Mouse (Mus musculus) hindbrain, embryonic 12.5 days (tissue): ENCODE data around the gene Dnmt3a. TPM values are rescaled to one million over a fixed set of nuclear protein-coding genes. Genes with fewer than 3 reads are reported as not detected.

Experiments
- ATAC-seq: fragments of 200-750 bp; cut with Nextera tagmentation; 2 replicates; pipeline ENCODE4 v1.8.0; 2017; ENCODE audit warnings: moderate TSS enrichment; ENCODE audit not compliant: low FRiP score
- H3K27ac ChIP-seq: fragments of 300-500 bp; sonication (generic); 2 replicates; pipeline ENCODE4 v1.5.1; 2016; ENCODE audit warnings: mild to moderate bottlenecking
- H3K27me3 ChIP-seq: fragments of 300-500 bp; sonication (generic); 2 replicates; pipeline ENCODE4 v1.6.1; 2016; ENCODE audit warnings: mild to moderate bottlenecking
- H3K36me3 ChIP-seq: fragments of 300-500 bp; sonication (generic); 2 replicates; pipeline ENCODE4 v1.6.1; 2016; ENCODE audit warnings: mild to moderate bottlenecking
- H3K4me1 ChIP-seq: fragments of 300-500 bp; sonication (generic); 2 replicates; pipeline ENCODE4 v1.6.1; 2016
- H3K4me2 ChIP-seq: fragments of 300-500 bp; sonication (generic); replicated peaks from 2 replicates; pipeline ENCODE4 v1.6.1; 2016; ENCODE audit warnings: mild to moderate bottlenecking
- H3K4me3 ChIP-seq: fragments of 300-500 bp; sonication (generic); 2 replicates; pipeline ENCODE4 v1.5.1; 2016; ENCODE audit warnings: mild to moderate bottlenecking
- H3K9ac ChIP-seq: fragments of 300-500 bp; sonication (generic); 2 replicates; pipeline ENCODE4 v1.6.1; 2016; ENCODE audit warnings: mild to moderate bottlenecking, moderate library complexity
- H3K9me3 ChIP-seq: fragments of 300-500 bp; sonication (generic); replicated peaks from 2 replicates; pipeline ENCODE4 v1.6.1; 2016; ENCODE audit warnings: mild to moderate bottlenecking
- WGBS: fragments of 180-500 bp; shearing (Covaris S2); methylation state at CpG from one replicate; pipeline ENCODE4 v1.1.7; 2016; 5-methylcytosine and 5-hydroxymethylcytosine counted together
- polyA plus RNA-seq: library from polyadenylated mRNA; unstranded; fragments of >200 nt; fragmentation: Nextera tagmentation; extraction: Ambion mirVana; gene quantifications from 2 replicates; pipeline ENCODE4 v1.2.1, GENCODE M21; 2016

The Dnmt3a gene
- polyA plus RNA-seq, 1 experiment from 2014 or later = 166 TPM

DNA sequence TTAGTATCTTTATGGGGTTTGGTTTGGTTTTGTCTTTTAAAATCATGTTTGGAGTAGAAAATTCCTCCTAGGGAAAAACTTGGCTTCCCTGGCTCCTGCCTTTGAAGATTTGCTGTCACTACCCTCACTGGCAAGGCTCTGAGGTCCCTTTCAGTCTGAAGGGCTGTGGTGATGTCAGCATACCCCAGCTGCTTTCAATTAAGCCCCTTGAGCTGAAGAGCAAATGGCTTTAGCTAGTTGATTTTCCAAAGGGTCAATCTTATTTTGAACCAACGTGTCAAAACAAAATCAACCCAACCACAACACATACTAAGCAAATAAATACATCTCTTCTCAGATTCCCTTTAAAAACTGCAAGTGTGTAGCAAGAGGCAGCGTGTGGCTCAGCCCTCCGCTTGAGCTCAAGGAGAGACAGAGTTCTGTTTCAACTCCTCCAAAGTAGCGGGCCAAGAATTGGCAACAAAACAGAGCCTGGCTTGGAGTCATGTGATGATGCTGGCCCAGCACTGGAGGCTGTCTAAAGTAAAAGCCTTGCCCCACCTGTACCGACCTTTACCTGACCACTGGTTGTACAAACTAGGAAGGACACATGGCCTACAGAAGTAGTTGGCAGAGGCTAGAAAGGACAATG, 17.3 kb upstream of the Dnmt3a start:
- peaks cover 20% of the 10 kb centered on the region for H3K4me1 ChIP-seq
- no peak overlapping the region for H3K4me2 ChIP-seq
- 65% methylated on average over 5 of the region's 5 CpGs for WGBS
- H3K36me3 ChIP-seq = no peaks in the 10 kb centered on the region
- no peaks in the 10 kb centered on the region for H3K27me3 ChIP-seq
- H3K4me3 ChIP-seq = no peak overlapping the region
- 0 out of 2 replicates have a peak overlapping the region, but pooled peaks have one; percentile 25 for H3K27ac ChIP-seq
- ATAC-seq = no peak
- H3K9ac ChIP-seq = no peak overlapping the region
- H3K9me3 ChIP-seq = no peaks in the 10 kb centered on the region

DNA sequence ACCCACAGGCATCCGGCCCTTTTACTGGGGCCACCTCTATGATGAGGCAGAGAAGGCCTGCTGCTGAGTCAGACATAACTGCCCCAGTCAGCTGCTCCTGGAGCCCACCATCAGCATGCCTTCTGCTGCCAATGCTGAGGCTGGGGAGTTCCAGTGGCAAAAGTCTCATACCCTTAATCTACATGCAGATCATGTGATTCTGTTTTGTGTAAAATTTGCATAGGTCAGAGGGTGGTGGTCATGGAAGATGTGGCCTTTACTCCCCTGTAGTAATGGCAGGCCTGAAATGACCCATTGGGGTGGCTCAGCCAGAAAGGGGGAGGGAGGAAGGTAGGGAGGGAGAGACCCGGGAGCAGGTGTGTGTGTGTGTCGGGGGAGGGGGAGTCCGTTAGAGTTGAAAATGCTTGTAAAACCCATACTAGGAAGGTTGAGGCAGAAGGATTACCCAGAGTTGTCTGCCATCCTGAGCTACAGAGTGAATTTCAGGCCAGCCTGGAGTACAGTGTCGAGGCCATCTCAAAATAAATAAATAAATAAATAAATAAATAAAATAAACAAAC, 16.1 kb upstream of the Dnmt3a start:
- no peak overlapping the region for H3K4me3 ChIP-seq
- no peak overlapping the region for H3K27ac ChIP-seq
- ATAC-seq = no peak
- 69% methylated on average over 5 of the region's 5 CpGs for WGBS
- H3K9ac ChIP-seq = no peak overlapping the region
- no peaks in the 10 kb centered on the region for H3K9me3 ChIP-seq
- no peaks in the 10 kb centered on the region for H3K27me3 ChIP-seq
- no peak overlapping the region for H3K4me2 ChIP-seq
- no peaks in the 10 kb centered on the region for H3K36me3 ChIP-seq
- H3K4me1 ChIP-seq = peaks cover 15% of the 10 kb centered on the region

DNA sequence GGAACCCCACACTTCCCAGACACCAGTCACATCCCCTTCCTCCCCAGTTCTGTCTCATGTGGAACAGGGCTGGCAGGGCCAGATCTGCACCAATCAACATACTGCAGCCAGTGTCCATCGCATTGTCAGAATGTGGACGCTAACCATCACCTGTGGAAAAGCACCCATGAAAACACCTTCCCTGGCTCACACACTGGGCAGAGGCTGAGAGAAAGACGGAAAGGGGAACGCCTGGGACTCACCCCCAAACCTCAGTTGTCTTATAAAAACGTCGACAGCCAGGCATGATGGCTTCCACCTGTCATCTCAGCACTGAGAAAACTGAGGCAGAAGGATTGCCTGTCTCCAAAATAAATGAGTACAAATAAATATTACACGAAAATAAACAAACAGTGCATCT, 14.6 kb upstream of the Dnmt3a start:
- H3K36me3 ChIP-seq = no peaks in the 10 kb centered on the region
- H3K4me1 ChIP-seq = peaks cover 12% of the 10 kb centered on the region
- no peak overlapping the region for H3K27ac ChIP-seq
- no peaks in the 10 kb centered on the region for H3K9me3 ChIP-seq
- H3K27me3 ChIP-seq = no peaks in the 10 kb centered on the region
- H3K4me2 ChIP-seq = peak overlapping the region; percentile 59
- peak; percentile 24; the same call in 1 of the 2 replicates for ATAC-seq
- 61% methylated on average over 7 of the region's 7 CpGs for WGBS
- no peak overlapping the region for H3K9ac ChIP-seq
- H3K4me3 ChIP-seq = no peak overlapping the region

DNA sequence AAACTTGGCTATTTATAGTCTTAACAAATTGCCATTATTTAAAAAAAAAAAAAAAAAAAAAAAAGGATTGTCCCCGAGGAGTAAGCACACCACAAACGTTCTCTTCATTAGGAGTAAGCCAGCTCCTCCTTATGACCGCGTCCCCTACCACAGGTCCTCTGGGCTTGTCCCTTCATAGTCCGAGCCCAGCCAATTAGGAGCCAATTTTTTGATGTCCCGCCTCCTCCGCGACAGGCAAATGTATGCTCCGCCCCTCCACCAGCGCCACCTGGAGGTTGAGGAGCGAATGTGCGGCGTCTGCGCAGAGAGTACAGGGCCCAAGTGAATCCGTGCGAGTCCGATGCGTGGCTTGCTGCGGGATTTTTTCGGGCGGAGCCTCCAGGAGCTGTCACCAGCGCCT, 14.1 kb upstream of the Dnmt3a start:
- 1% methylated on average over 22 of the region's 22 CpGs for WGBS
- H3K4me3 ChIP-seq = peak overlapping the region; percentile 30
- H3K9me3 ChIP-seq = no peaks in the 10 kb centered on the region
- no peaks in the 10 kb centered on the region for H3K36me3 ChIP-seq
- no peak overlapping the region for H3K27ac ChIP-seq
- H3K4me2 ChIP-seq = peak overlapping the region; percentile 59
- peak overlapping the region; percentile 49; the same call in 1 of the 2 replicates for H3K9ac ChIP-seq
- peaks cover 12% of the 10 kb centered on the region for H3K4me1 ChIP-seq
- H3K27me3 ChIP-seq = no peaks in the 10 kb centered on the region
- peak; percentile 90 for ATAC-seq

DNA sequence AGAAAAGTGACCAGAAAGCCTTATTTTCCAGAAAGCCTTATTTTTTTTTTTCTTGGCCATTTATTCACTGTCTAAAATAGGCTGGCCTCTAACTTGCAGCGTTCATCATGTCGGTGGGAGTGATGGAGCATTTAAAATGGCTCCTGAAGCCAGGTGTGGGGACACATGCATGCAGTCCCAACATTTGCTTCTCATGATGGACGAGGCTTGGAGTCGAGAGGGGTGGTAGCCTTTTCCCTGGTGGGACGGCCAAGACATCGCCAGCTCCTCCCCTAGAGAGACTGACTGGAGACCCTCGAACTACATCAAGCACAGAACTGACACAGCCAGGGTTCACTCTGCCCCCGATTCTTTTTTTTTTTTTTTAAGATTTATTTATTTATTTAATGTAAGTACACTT, 13.6 kb upstream of the Dnmt3a start:
- no peak overlapping the region for H3K27ac ChIP-seq
- H3K27me3 ChIP-seq = no peaks in the 10 kb centered on the region
- WGBS = 22% methylated on average over 8 of the region's 8 CpGs
- ATAC-seq = peak; percentile 34; the same call in 1 of the 2 replicates
- peak overlapping the region; percentile 30 for H3K4me3 ChIP-seq
- peaks cover 12% of the 10 kb centered on the region for H3K4me1 ChIP-seq
- H3K4me2 ChIP-seq = peak overlapping the region; percentile 59
- no peaks in the 10 kb centered on the region for H3K9me3 ChIP-seq
- no peaks in the 10 kb centered on the region for H3K36me3 ChIP-seq
- peak overlapping the region; percentile 49; the same call in 1 of the 2 replicates for H3K9ac ChIP-seq

DNA sequence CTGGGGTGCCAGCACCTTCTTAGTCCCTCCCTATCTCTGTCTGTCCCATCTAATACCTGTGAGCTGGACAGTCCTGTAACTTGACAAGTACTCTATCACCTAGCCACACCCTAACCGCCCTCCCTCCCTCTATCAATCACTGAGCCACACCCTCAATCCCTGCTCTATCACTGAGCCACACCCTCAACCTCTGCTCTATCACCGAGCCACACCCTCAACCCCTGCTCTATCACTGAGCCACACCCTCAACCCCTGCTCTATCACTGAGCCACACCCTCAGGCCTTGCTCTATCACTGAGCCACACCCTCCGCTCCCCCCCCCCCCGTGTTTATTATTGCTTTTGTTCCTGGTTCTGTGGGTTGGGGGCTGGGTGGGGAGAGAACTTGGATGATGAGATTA, 10.2 kb upstream of the Dnmt3a start:
- no peak for ATAC-seq
- WGBS = 45% methylated on average over 4 of the region's 4 CpGs
- Histone ChIP-seq H3K4me3 (no peak overlapping the region), H3K27me3 (no peaks in the 10 kb centered on the region), H3K4me2 (no peak overlapping the region), H3K9me3 (no peaks in the 10 kb centered on the region), H3K9ac (no peak overlapping the region), H3K36me3 (no peaks in the 10 kb centered on the region), H3K4me1 (peaks cover 3% of the 10 kb centered on the region; the same call in 1 of the 2 replicates), H3K27ac (no peak overlapping the region)

DNA sequence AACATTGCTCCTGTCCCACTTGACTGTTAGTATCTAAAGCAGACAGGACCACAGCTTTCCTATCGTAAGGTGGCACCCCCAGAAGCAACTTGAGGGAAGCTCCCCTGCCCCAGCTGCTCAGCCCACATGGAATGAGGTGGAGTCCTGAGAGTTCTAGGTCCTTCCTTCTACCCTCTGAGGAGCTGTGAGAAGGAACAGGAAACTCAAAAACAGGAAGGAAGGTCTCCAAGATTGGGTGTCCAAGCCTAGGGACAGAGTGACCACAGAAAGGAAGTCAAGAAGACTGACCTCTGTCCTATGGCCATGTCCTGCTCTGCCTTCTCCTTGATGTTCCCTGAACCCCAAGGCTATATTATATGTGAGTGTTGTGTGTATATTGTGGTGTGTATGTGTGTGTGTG, 6.3 kb upstream of the Dnmt3a start:
- Histone ChIP-seq H3K27me3 (peaks cover 11% of the 10 kb centered on the region; the same call in 1 of the 2 replicates), H3K36me3 (no peaks in the 10 kb centered on the region), H3K4me1 (no peaks in the 10 kb centered on the region), H3K9ac (no peak overlapping the region), H3K9me3 (no peaks in the 10 kb centered on the region), H3K4me3 (no peak overlapping the region), H3K4me2 (no peak overlapping the region), H3K27ac (no peak overlapping the region)
- ATAC-seq = no peak
- WGBS = 91% methylated on average over 1 of the region's 1 CpGs

- H3K27me3 ChIP-seq = peaks cover 11% of the 10 kb centered on the region; the same call in 1 of the 2 replicates
- peak overlapping the region; percentile 75 for H3K4me2 ChIP-seq
- H3K4me3 ChIP-seq = peak overlapping the region; percentile 97
- peak overlapping the region; percentile 91 for H3K9ac ChIP-seq
- under 1% methylated on average over 34 of the region's 41 CpGs for WGBS
- H3K27ac ChIP-seq = peak overlapping the region; percentile 91
- peak; percentile 83 for ATAC-seq
- peaks cover 34% of the 10 kb centered on the region for H3K4me1 ChIP-seq
- H3K36me3 ChIP-seq = no peaks in the 10 kb centered on the region
- no peaks in the 10 kb centered on the region for H3K9me3 ChIP-seq
Observed at GRCm38 (mm10) chr12:3806271-3806684, 471 bp downstream of the Dnmt3a start.

DNA sequence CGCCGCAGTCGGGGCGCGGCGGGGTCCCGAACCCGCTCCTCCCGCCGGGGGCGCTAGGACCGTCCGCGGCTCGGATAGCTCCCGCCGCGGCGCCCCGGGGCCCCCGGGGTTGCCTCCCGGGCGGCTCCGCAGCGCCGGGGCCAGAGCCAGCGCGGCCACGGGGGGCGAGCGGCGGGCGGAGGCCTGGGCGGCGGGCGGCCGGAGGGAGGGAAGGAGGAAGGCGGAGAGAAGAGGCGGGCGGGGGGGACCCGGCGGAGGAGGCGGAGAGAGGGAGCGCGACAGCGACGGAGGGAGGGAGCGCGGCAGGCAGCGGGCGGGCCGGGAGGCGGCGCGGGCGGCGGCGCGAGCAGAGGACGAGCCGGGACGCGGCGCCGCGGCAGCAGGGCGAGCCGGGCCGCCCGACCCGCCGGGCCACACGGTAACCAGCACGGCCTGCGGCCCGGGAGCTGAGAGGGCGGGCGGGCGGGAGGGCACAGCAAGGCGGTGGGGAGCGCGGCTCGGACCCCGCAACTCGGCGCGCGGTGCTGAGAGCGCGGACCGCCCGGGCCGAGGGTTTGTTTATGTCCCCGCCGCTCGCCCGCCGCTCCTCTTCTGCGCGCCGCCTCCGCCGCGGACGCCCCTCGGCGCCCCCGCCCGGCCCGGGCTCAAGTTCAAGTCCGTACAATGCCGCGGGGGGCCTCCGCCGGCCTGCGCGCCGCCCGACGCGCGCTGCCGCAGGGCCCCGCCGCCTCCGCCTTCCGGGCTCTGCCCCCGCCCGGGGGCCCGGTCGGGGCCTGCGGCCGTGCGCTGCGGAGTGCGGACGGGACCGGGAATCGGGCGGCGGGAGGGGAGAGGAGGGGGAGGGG, 1.1 kb downstream of the Dnmt3a start:
- peak; percentile 38 for ATAC-seq
- under 1% methylated on average over 45 of the region's 141 CpGs for WGBS

GRCm38 (mm10) chr12:3807548-3808395, 2.0 kb downstream of the Dnmt3a start:
- H3K36me3 ChIP-seq = no peaks in the 10 kb centered on the region
- peaks cover 11% of the 10 kb centered on the region; the same call in 1 of the 2 replicates for H3K27me3 ChIP-seq
- peak; percentile 47 for ATAC-seq
- 1% methylated on average over 61 of the region's 105 CpGs for WGBS
- H3K4me2 ChIP-seq = peak overlapping the region; percentile 75
- peak overlapping the region; percentile 91 for H3K9ac ChIP-seq
- H3K4me3 ChIP-seq = peak overlapping the region; percentile 97
- no peaks in the 10 kb centered on the region for H3K9me3 ChIP-seq
- peaks cover 44% of the 10 kb centered on the region for H3K4me1 ChIP-seq
- H3K27ac ChIP-seq = peak overlapping the region; percentile 91

More for the DNA sequence above, 1.1 kb downstream of the Dnmt3a start:
- Histone ChIP-seq H3K4me2 (peak overlapping the region; percentile 75), H3K36me3 (no peaks in the 10 kb centered on the region), H3K27me3 (peaks cover 11% of the 10 kb centered on the region; the same call in 1 of the 2 replicates), H3K4me3 (peak overlapping the region; percentile 97), H3K9ac (peak overlapping the region; percentile 91), H3K9me3 (no peaks in the 10 kb centered on the region), H3K27ac (peak overlapping the region; percentile 91), H3K4me1 (peaks cover 40% of the 10 kb centered on the region)

DNA sequence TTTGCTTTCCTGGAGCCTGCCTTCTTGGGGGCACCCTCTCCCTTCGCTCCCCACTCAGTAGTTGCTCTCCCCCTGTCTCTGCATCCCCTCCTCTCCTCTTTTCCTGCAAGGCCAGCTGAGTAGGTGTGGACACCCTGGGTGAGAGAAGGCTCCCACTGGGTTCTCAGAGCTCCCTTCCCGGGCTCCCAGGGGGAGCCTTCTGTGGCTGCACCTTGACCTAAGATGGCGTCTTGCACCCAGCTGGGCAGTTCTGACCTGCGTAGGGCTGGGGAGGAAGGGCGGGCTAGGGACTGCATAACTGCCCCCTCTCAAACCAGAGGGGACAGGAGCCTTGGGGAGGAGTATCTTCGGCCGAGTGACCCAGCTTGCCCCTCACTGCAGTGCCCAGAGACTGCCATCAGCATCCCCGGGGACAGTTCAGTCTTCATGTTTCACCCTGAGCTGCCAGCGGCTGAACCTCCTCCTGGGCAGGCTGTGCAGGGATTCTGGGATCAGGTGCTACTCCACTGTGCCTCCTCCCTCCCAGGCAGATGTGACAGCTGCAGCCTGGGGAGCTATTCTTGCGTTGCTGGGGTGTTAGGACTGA, 2.7 kb downstream of the Dnmt3a start:
- H3K4me1 ChIP-seq = peaks cover 44% of the 10 kb centered on the region
- H3K27ac ChIP-seq = peak overlapping the region; percentile 91
- peak overlapping the region; percentile 91 for H3K9ac ChIP-seq
- no peaks in the 10 kb centered on the region for H3K36me3 ChIP-seq
- WGBS = 4% methylated on average over 10 of the region's 10 CpGs
- no peak; the same call in 1 of the 2 replicates for ATAC-seq
- H3K9me3 ChIP-seq = no peaks in the 10 kb centered on the region
- H3K4me2 ChIP-seq = peak overlapping the region; percentile 75
- peaks cover 7% of the 10 kb centered on the region; the same call in 1 of the 2 replicates for H3K27me3 ChIP-seq
- H3K4me3 ChIP-seq = peak overlapping the region; percentile 97
